In genomic region chr7:19697949-19698906, GRCm38 (mm10) we compare ENCODE assay signal across 8 mouse cellular contexts. TPM values are rescaled to one million over a fixed set of nuclear protein-coding genes. Genes with fewer than 3 reads are reported as not detected.
DNase-seq lines count a peak whose midpoint lies in the region; ATAC-seq and TF ChIP-seq lines count a peak whose summit lies in the region.

No protein-coding gene starts in this region.

- no peaks in the 10 kb centered on the region for H3K27me3 ChIP-seq in embryonic facial prominence, embryonic 13.5 days
- no peaks in the 10 kb centered on the region for H3K27me3 ChIP-seq in intestine, postnatal 0 days (replicated peaks; ENCODE audit: control insufficient read depth, insufficient read depth, low read length)
- H3K27me3 ChIP-seq in stomach, embryonic 16.5 days (ENCODE audit: control insufficient read depth, insufficient read depth, low read length): no peaks in the 10 kb centered on the region

- H3K27ac ChIP-seq in embryonic facial prominence, embryonic 13.5 days: peak overlapping the region; percentile 62
- H3K27ac ChIP-seq in intestine, postnatal 0 days (ENCODE audit: low read depth, low read length): no peak overlapping the region
- no peak overlapping the region for H3K27ac ChIP-seq in stomach, embryonic 16.5 days (ENCODE audit: low read length)

- peaks cover 37% of the 10 kb centered on the region for H3K36me3 ChIP-seq in embryonic facial prominence, embryonic 13.5 days
- peaks cover 17% of the 10 kb centered on the region; the same call in 1 of the 2 replicates for H3K36me3 ChIP-seq in intestine, postnatal 0 days (ENCODE audit: control insufficient read depth, insufficient read depth)
- H3K36me3 ChIP-seq in stomach, embryonic 16.5 days (ENCODE audit: control insufficient read depth, insufficient read depth, low read length): peaks cover 8% of the 10 kb centered on the region; the same call in 1 of the 2 replicates

- ATAC-seq in embryonic facial prominence, embryonic 13.5 days (ENCODE audit: insufficient number of reproducible peaks, insufficient read depth, low FRiP score, low TSS enrichment, low read depth): no peak
- no peak for ATAC-seq in intestine, postnatal 0 days
- ATAC-seq in stomach, embryonic 16.5 days (ENCODE audit: insufficient read depth, low FRiP score): no peak

- H3K4me2 ChIP-seq in embryonic facial prominence, embryonic 13.5 days: peak overlapping the region; percentile 83
- H3K4me2 ChIP-seq in intestine, postnatal 0 days (replicated peaks; ENCODE audit: low read depth): peak overlapping the region; percentile 53
- peak overlapping the region; percentile 50 for H3K4me2 ChIP-seq in stomach, embryonic 16.5 days (ENCODE audit: low read depth, low read length)

- TF ChIP-seq CTCF in intestine, postnatal 0 days (IDR thresholded peaks at IDR 0.05; ENCODE audit: low read depth): peak; percentile 57

- H3K9ac ChIP-seq in embryonic facial prominence, embryonic 13.5 days: peak overlapping the region; percentile 72
- H3K9ac ChIP-seq in intestine, postnatal 0 days (ENCODE audit: low read depth, low read length): peak overlapping the region; percentile 38; the same call in 1 of the 2 replicates
- H3K9ac ChIP-seq in stomach, embryonic 16.5 days (ENCODE audit: low read length): peak overlapping the region; percentile 51

- peaks cover 7% of the 10 kb centered on the region; the same call in 1 of the 2 replicates for H3K9me3 ChIP-seq in embryonic facial prominence, embryonic 13.5 days
- H3K9me3 ChIP-seq in intestine, postnatal 0 days (ENCODE audit: control insufficient read depth): no peaks in the 10 kb centered on the region
- no peaks in the 10 kb centered on the region for H3K9me3 ChIP-seq in stomach, embryonic 16.5 days (replicated peaks; ENCODE audit: control insufficient read depth, low read length)

- DNase-seq in heart, adult 11 months: peak; percentile 94
- DNase-seq in heart, adult 9 months (ENCODE audit: low spot score in 2 of 2): no peak
- peak; percentile 40 for DNase-seq in lung, postnatal 14 days
- no peak for DNase-seq in right cerebral cortex, postnatal 14 days
- no peak for DNase-seq in cerebellum, adult 8-10 months

- WGBS in embryonic facial prominence, embryonic 13.5 days: 2% methylated on average over 28 of the region's 28 CpGs
- 11% methylated on average over 28 of the region's 28 CpGs for WGBS in intestine, postnatal 0 days
- 4% methylated on average over 28 of the region's 28 CpGs for WGBS in stomach, embryonic 16.5 days

- peaks cover 28% of the 10 kb centered on the region for H3K4me1 ChIP-seq in embryonic facial prominence, embryonic 13.5 days
- peaks cover 17% of the 10 kb centered on the region for H3K4me1 ChIP-seq in intestine, postnatal 0 days (replicated peaks; ENCODE audit: control insufficient read depth, insufficient read depth, low read length)
- H3K4me1 ChIP-seq in stomach, embryonic 16.5 days (ENCODE audit: control insufficient read depth, insufficient read depth, low read length): peaks cover 43% of the 10 kb centered on the region

- peak overlapping the region; percentile 45 for H3K4me3 ChIP-seq in embryonic facial prominence, embryonic 13.5 days
- H3K4me3 ChIP-seq in intestine, postnatal 0 days (ENCODE audit: low read depth, low read length): peak overlapping the region; percentile 30
- H3K4me3 ChIP-seq in stomach, embryonic 16.5 days (replicated peaks; ENCODE audit: low read length): peak overlapping the region; percentile 40

RNA-seq across cellular contexts. Expression of gene Apoe, which starts 0.8 kb away (rescaled TPM):
- polyA plus RNA-seq in embryonic facial prominence, embryonic 13.5 days (2015; fragmentation: Nextera tagmentation; extraction: Ambion mirVana): 200 and 263 TPM in 2 replicates
- polyA plus RNA-seq in intestine, postnatal 0 days (2015; fragmentation: Nextera tagmentation; extraction: Ambion mirVana): 435 and 436 TPM in 2 replicates
- 385 and 438 TPM in 2 replicates for polyA plus RNA-seq in stomach, embryonic 16.5 days (2015; fragmentation: Nextera tagmentation; extraction: Ambion mirVana)

RNA-seq across cellular contexts. Expression of gene Apoc1, which starts 5.8 kb away (rescaled TPM):
- 10.3 and 17.3 TPM in 2 replicates for polyA plus RNA-seq in embryonic facial prominence, embryonic 13.5 days (2015; fragmentation: Nextera tagmentation; extraction: Ambion mirVana)
- polyA plus RNA-seq in intestine, postnatal 0 days (2015; fragmentation: Nextera tagmentation; extraction: Ambion mirVana): 34.7 and 50.0 TPM in 2 replicates
- polyA plus RNA-seq in stomach, embryonic 16.5 days (2015; fragmentation: Nextera tagmentation; extraction: Ambion mirVana): 38.3 and 53.4 TPM in 2 replicates

RNA-seq across cellular contexts. Expression of gene Apoc4, which starts 16.9 kb away (rescaled TPM):
- polyA plus RNA-seq in embryonic facial prominence, embryonic 13.5 days (2015; fragmentation: Nextera tagmentation; extraction: Ambion mirVana): 1.5 TPM in 1 of 2 replicates, not detected in the other
- 0.70 and 1.4 TPM in 2 replicates for polyA plus RNA-seq in intestine, postnatal 0 days (2015; fragmentation: Nextera tagmentation; extraction: Ambion mirVana)
- 11.4 and 16.8 TPM in 2 replicates for polyA plus RNA-seq in stomach, embryonic 16.5 days (2015; fragmentation: Nextera tagmentation; extraction: Ambion mirVana)

RNA-seq across cellular contexts. Expression of gene Gm44805, which starts 17.0 kb away (rescaled TPM):
- 0.69 TPM in 1 of 2 replicates, not detected in the other for polyA plus RNA-seq in embryonic facial prominence, embryonic 13.5 days (2015; fragmentation: Nextera tagmentation; extraction: Ambion mirVana)
- polyA plus RNA-seq in intestine, postnatal 0 days (2015; fragmentation: Nextera tagmentation; extraction: Ambion mirVana): 5.6 and 13.5 TPM in 2 replicates
- 1.2 and 7.2 TPM in 2 replicates for polyA plus RNA-seq in stomach, embryonic 16.5 days (2015; fragmentation: Nextera tagmentation; extraction: Ambion mirVana)

RNA-seq across cellular contexts. Expression of gene Tomm40, which starts 17.0 kb away (rescaled TPM):
- 112 and 139 TPM in 2 replicates for polyA plus RNA-seq in embryonic facial prominence, embryonic 13.5 days (2015; fragmentation: Nextera tagmentation; extraction: Ambion mirVana)
- 80.1 and 85.5 TPM in 2 replicates for polyA plus RNA-seq in intestine, postnatal 0 days (2015; fragmentation: Nextera tagmentation; extraction: Ambion mirVana)
- 65.2 and 81.8 TPM in 2 replicates for polyA plus RNA-seq in stomach, embryonic 16.5 days (2015; fragmentation: Nextera tagmentation; extraction: Ambion mirVana)

Comparison
In these comparisons a context has a peak if more than half of its experiments do, and no peak if none do; other contexts are left out.
1. DNase-seq: peak in heart, adult 11 months (single experiment) and lung, postnatal 14 days (single experiment); none in heart, adult 9 months (0 of 2), right cerebral cortex, postnatal 14 days (single experiment) and cerebellum, adult 8-10 months (single experiment).
2. Peak in every context shown above with its lines, with median percentiles within 50 percentile points of each other: H3K4me2 ChIP-seq, H3K4me3 ChIP-seq and H3K9ac ChIP-seq.